Mouse (Mus musculus) spleen, postnatal 36 days (tissue): ENCODE data around the gene Olfr1188.
"Not testable (repeated sequence)": the region's sequence is repeated elsewhere in the genome, so short reads cannot be mapped to it uniquely, and the experiment has no call there.

Experiments
- DNase-seq, 2 experiments: peaks; one replicate each; pipeline ENCODE4 v3.0.0; 2022; ENCODE audit warnings: low spot score in 2 of 2, mixed read lengths in 1 of 2

Olfr1188 gene

GRCm38 (mm10) chr2:88556635-88557034 is at the start of gene Olfr1188:
Gene Olfr1188, plus strand, starts transcription at chr2:88556935.
- no peak for DNase-seq

- DNase-seq: no peak
These were observed 38.5 kb upstream of the Olfr1188 start, which contains the start of gene Olfr1186 for GRCm38 (mm10) chr2:88518251-88518650. Gene Olfr1186, plus strand, starts transcription at chr2:88518551.

- no peak for DNase-seq
These were observed 31.0 kb upstream of the Olfr1188 start for GRCm38 (mm10) chr2:88525720-88526119.

GRCm38 (mm10) chr2:88572696-88573095 is 16.0 kb downstream of the Olfr1188 start:
- DNase-seq: not testable (repeated sequence)

- DNase-seq: no peak
These were observed 29.4 kb downstream of the Olfr1188 start, which contains the start of gene Olfr1189 for GRCm38 (mm10) chr2:88586154-88586553. Gene Olfr1189, plus strand, starts transcription at chr2:88586454.
